Mouse (Mus musculus) retina, postnatal 7 days (tissue): ENCODE measurements around the gene Mettl18.

ENCODE experiments used
- DNase-seq: peaks from one replicate; pipeline ENCODE4 v3.0.0-alpha.2; 2012; ENCODE audit warnings: low read depth, low spot score

Gene Mettl18

GRCm38 (mm10) chr1:164043549-164043948, 48.9 kb downstream of the Mettl18 start:
- no peak for DNase-seq
